Mouse (Mus musculus) embryonic facial prominence, embryonic 10.5 days (tissue): ENCODE results near the gene Wbp1l. TPM values are rescaled to one million over a fixed set of nuclear protein-coding genes. Genes with fewer than 3 reads are reported as not detected.
"Not testable (repeated sequence)": the region's sequence is repeated elsewhere in the genome, so short reads cannot be mapped to it uniquely, and the experiment has no call there.

Experiments used
- DNase-seq: peaks from one replicate; pipeline ENCODE4 v3.0.0-alpha.2; 2017; ENCODE audit warnings: low spot score
- H3K27ac ChIP-seq: fragments of 300-500 bp; sonication (generic); replicated peaks from 2 replicates; pipeline ENCODE4 v1.5.1; 2016; ENCODE audit warnings: mild to moderate bottlenecking
- H3K27me3 ChIP-seq: fragments of 300-500 bp; sonication (generic); replicated peaks from 2 replicates; pipeline ENCODE4 v1.6.1; 2016; ENCODE audit warnings: low read depth, mild to moderate bottlenecking; ENCODE audit not compliant: poor library complexity, severe bottlenecking
- H3K36me3 ChIP-seq: fragments of 300-500 bp; sonication (generic); replicated peaks from 2 replicates; pipeline ENCODE4 v1.6.1; 2016; ENCODE audit warnings: mild to moderate bottlenecking, moderate library complexity
- H3K4me1 ChIP-seq: fragments of 300-500 bp; sonication (generic); 2 replicates; pipeline ENCODE4 v1.6.1; 2016
- H3K4me3 ChIP-seq: fragments of 300-500 bp; sonication (generic); 2 replicates; pipeline ENCODE4 v1.5.1; 2016; ENCODE audit warnings: mild to moderate bottlenecking, moderate library complexity
- H3K9me3 ChIP-seq: fragments of 300-500 bp; sonication (generic); 2 replicates; pipeline ENCODE4 v1.6.1; 2016; ENCODE audit warnings: mild to moderate bottlenecking
- WGBS: fragments of 180-500 bp; shearing (Covaris S2); methylation state at CpG from one replicate; pipeline ENCODE4 v1.1.7; 2016; 5-methylcytosine and 5-hydroxymethylcytosine counted together
- polyA plus RNA-seq: library from polyadenylated mRNA; unstranded; fragments of >200 nt; fragmentation: Nextera tagmentation; extraction: Ambion mirVana; gene quantifications from 2 replicates; pipeline ENCODE4 v1.2.1, GENCODE M21; 2016

Gene Wbp1l
- polyA plus RNA-seq, result 50.8 and 57.3 TPM in 2 replicates

- Histone ChIP-seq H3K27me3 (no peaks in the 10 kb centered on the region), H3K4me3 (peak within 1 kb of the TSS; percentile 98), H3K27ac (peak within 1 kb of the TSS; percentile 85), H3K9me3 (no peaks in the 10 kb centered on the region), H3K36me3 (peaks cover 59% of the 10 kb centered on the region), H3K4me1 (peaks cover 19% of the 10 kb centered on the region)
- DNase-seq, result peak; percentile 98
- 1% methylated on average over 22 of the region's 22 CpGs for WGBS
Observed at GRCm38 (mm10) chr19:46598720-46599252, at the start of gene Wbp1l. TSS of gene Wbp1l (plus strand) at chr19:46599084.

GRCm38 (mm10) chr19:46550385-46550784 lies 48.5 kb upstream of the Wbp1l start:
- Histone ChIP-seq H3K9me3 (no peaks in the 10 kb centered on the region), H3K27me3 (no peaks in the 10 kb centered on the region), H3K36me3 (peaks cover 85% of the 10 kb centered on the region), H3K4me1 (no peaks in the 10 kb centered on the region), H3K4me3 (no peak overlapping the region), H3K27ac (no peak overlapping the region)
- 91% methylated on average over 4 of the region's 4 CpGs for WGBS
- DNase-seq, result no peak

- no peak for DNase-seq
- 82% methylated on average over 4 of the region's 4 CpGs for WGBS
- no peaks in the 10 kb centered on the region for H3K9me3 ChIP-seq
- H3K27ac ChIP-seq, result no peak overlapping the region
- no peaks in the 10 kb centered on the region for H3K4me1 ChIP-seq
- H3K36me3 ChIP-seq, result peaks cover 95% of the 10 kb centered on the region
- H3K4me3 ChIP-seq, result no peak overlapping the region
- H3K27me3 ChIP-seq, result no peaks in the 10 kb centered on the region
Observed at GRCm38 (mm10) chr19:46552496-46552895, 46.4 kb upstream of the Wbp1l start.

- Histone ChIP-seq H3K36me3 (peaks cover 92% of the 10 kb centered on the region), H3K27me3 (no peaks in the 10 kb centered on the region), H3K4me1 (peaks cover 3% of the 10 kb centered on the region), H3K9me3 (no peaks in the 10 kb centered on the region), H3K4me3 (no peak overlapping the region), H3K27ac (no peak overlapping the region)
- 84% methylated on average over 11 of the region's 11 CpGs for WGBS
- no peak for DNase-seq
Observed at GRCm38 (mm10) chr19:46553541-46553955, 45.3 kb upstream of the Wbp1l start.

- peaks cover 69% of the 10 kb centered on the region for H3K36me3 ChIP-seq
Observed at GRCm38 (mm10) chr19:46558009-46558408, 40.9 kb upstream of the Wbp1l start.

GRCm38 (mm10) chr19:46558631-46559030 lies 40.3 kb upstream of the Wbp1l start:
- Histone ChIP-seq H3K4me3 (no peak overlapping the region), H3K4me1 (peaks cover 12% of the 10 kb centered on the region), H3K27me3 (no peaks in the 10 kb centered on the region), H3K9me3 (no peaks in the 10 kb centered on the region), H3K36me3 (peaks cover 63% of the 10 kb centered on the region), H3K27ac (no peak overlapping the region)
- 51% methylated on average over 12 of the region's 12 CpGs for WGBS
- no peak for DNase-seq

More at GRCm38 (mm10) chr19:46558009-46558408, 40.9 kb upstream of the Wbp1l start:
- H3K4me1 ChIP-seq, result peaks cover 11% of the 10 kb centered on the region
- 79% methylated on average over 8 of the region's 8 CpGs for WGBS
- H3K4me3 ChIP-seq, result no peak overlapping the region
- no peak for DNase-seq
- H3K27me3 ChIP-seq, result no peaks in the 10 kb centered on the region
- no peaks in the 10 kb centered on the region for H3K9me3 ChIP-seq
- no peak overlapping the region for H3K27ac ChIP-seq

GRCm38 (mm10) chr19:46562132-46562531 lies 36.8 kb upstream of the Wbp1l start:
- H3K27ac ChIP-seq, result no peak overlapping the region
- 31% methylated on average over 1 of the region's 1 CpGs for WGBS
- peak; percentile 34 for DNase-seq

GRCm38 (mm10) chr19:46562581-46563515 lies 36.0 kb upstream of the Wbp1l start:
- Histone ChIP-seq H3K27me3 (no peaks in the 10 kb centered on the region), H3K4me1 (peaks cover 13% of the 10 kb centered on the region), H3K4me3 (no peak overlapping the region), H3K9me3 (peaks cover 2% of the 10 kb centered on the region; the same call in 1 of the 2 replicates), H3K27ac (no peak overlapping the region), H3K36me3 (peaks cover 41% of the 10 kb centered on the region)
- 90% methylated on average over 14 of the region's 14 CpGs for WGBS
- DNase-seq, result no peak

More at GRCm38 (mm10) chr19:46562132-46562531, 36.8 kb upstream of the Wbp1l start:
- Histone ChIP-seq H3K4me1 (peaks cover 13% of the 10 kb centered on the region), H3K27me3 (no peaks in the 10 kb centered on the region), H3K36me3 (peaks cover 41% of the 10 kb centered on the region), H3K9me3 (no peaks in the 10 kb centered on the region), H3K4me3 (no peak overlapping the region)

GRCm38 (mm10) chr19:46563603-46564002 lies 35.3 kb upstream of the Wbp1l start:
- no peak for DNase-seq
- H3K4me3 ChIP-seq, result no peak overlapping the region
- no peak overlapping the region for H3K27ac ChIP-seq
- H3K9me3 ChIP-seq, result peaks cover 2% of the 10 kb centered on the region; the same call in 1 of the 2 replicates
- H3K4me1 ChIP-seq, result peaks cover 9% of the 10 kb centered on the region
- H3K27me3 ChIP-seq, result no peaks in the 10 kb centered on the region
- 80% methylated on average over 4 of the region's 4 CpGs for WGBS
- peaks cover 41% of the 10 kb centered on the region for H3K36me3 ChIP-seq

GRCm38 (mm10) chr19:46564043-46564462 lies 34.8 kb upstream of the Wbp1l start:
- H3K9me3 ChIP-seq, result peaks cover 2% of the 10 kb centered on the region; the same call in 1 of the 2 replicates
- DNase-seq, result no peak
- H3K27me3 ChIP-seq, result no peaks in the 10 kb centered on the region
- 82% methylated on average over 14 of the region's 14 CpGs for WGBS
- no peak overlapping the region for H3K27ac ChIP-seq
- no peak overlapping the region for H3K4me3 ChIP-seq
- H3K36me3 ChIP-seq, result peaks cover 39% of the 10 kb centered on the region
- H3K4me1 ChIP-seq, result peaks cover 4% of the 10 kb centered on the region

GRCm38 (mm10) chr19:46571211-46571877 lies 27.5 kb upstream of the Wbp1l start:
- not testable (repeated sequence) for H3K27me3 ChIP-seq, DNase-seq, H3K27ac ChIP-seq, H3K9me3 ChIP-seq
- peaks cover 12% of the 10 kb centered on the region for H3K36me3 ChIP-seq
- WGBS, result 77% methylated on average over 3 of the region's 3 CpGs
- H3K4me3 ChIP-seq, result peak overlapping the region; percentile 85
- H3K4me1 ChIP-seq, result peaks cover 30% of the 10 kb centered on the region

- Histone ChIP-seq H3K4me1 (peaks cover 30% of the 10 kb centered on the region), H3K9me3 (peaks cover 2% of the 10 kb centered on the region; the same call in 1 of the 2 replicates), H3K27me3 (no peaks in the 10 kb centered on the region), H3K27ac (no peak overlapping the region), H3K4me3 (peak overlapping the region; percentile 85), H3K36me3 (peaks cover 12% of the 10 kb centered on the region)
- peak; percentile 42 for DNase-seq
- 25% methylated on average over 10 of the region's 10 CpGs for WGBS
Observed at GRCm38 (mm10) chr19:46571878-46572244, 27.0 kb upstream of the Wbp1l start.
